Mouse (Mus musculus) B cell, adult 67 days (primary cell): ENCODE measurements around the gene Akr1b8. TPM values are rescaled to one million over a fixed set of nuclear protein-coding genes. Genes with fewer than 3 reads are reported as not detected.

Experiments used
- total RNA-seq, 2 experiments: library from RNA; stranded (reverse); gene quantifications; 4 replicates each; pipeline ENCODE4 v1.2.4; 2023

Akr1b8 gene
- total RNA-seq = not detected

GRCm38 (mm10) chr6:34353658-34354353, at the start of gene Akr1b8:
Gene Akr1b8 (plus strand): TSS chr6:34354119.

DNA sequence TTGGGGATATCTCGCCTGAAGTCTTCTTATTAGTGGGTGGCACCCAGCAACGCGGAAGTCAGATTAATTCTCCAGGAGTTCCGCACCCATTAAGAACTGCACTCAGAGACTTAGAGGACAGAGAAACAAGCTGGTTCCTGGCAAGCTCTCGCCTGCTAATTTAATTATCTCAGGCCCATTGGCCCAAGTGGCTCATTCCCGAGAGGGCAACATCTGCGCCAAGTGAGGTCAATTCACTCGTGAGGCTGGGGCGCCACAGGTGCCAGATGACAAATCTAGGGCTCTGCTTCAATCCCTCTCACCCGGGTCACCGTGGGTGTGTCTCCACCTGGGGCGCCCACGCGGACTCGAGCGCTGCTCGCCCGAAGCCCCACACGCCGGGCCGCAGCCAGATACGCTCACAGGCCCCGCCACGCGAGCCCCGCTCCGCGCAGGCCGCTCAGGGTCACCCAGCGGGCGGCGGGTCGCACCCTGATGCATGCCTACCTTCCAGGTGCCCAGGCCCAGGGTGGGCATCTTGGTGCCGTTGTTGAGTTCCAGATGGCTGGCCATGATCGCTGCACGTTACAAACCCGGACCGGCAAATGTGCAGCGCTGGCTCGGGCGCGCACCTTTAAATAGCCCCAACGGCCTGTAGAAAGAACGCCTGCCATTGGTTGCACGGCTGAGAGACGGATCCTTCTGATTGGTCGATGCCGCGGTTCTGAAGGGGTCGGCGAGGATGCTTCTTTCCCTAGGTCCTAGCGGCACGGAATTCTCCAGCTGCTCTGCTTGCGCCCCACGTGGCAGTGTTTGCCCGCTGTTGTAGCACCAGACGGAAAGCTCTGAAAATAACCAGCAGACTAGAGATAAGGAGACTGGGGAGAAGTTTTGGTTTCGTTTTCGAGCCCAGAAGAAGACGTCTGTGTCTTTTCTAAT, 36.8 kb upstream of the Akr1b8 start, which contains the start of gene Akr1b3:
Gene Akr1b3 (minus strand): TSS at position 625 of the 918 bp plus-strand sequence.

GRCm38 (mm10) chr6:34384110-34384661, 30.3 kb downstream of the Akr1b8 start, which contains the start of gene Akr1b10:
Gene Akr1b10 (plus strand): TSS chr6:34384218.

GRCm38 (mm10) chr6:34412023-34412422, 58.1 kb downstream of the Akr1b8 start, which contains the start of gene Akr1b7:
Gene Akr1b7 (plus strand): TSS chr6:34412334.

Other genes starting within 250 kb of the Akr1b8 start
- 10 to 100 TPM; 31.2 to 32.9 TPM for gene Slc35b4, start 177.0 kb upstream of the Akr1b8 start, total RNA-seq
- 10 to 100 TPM; 91.6 to 93.2 TPM for gene Akr1b3, start 36.6 kb upstream of the Akr1b8 start, total RNA-seq
- 10 to 100 TPM; 32.7 to 44.3 TPM for gene Akr1b10, start 30.1 kb downstream of the Akr1b8 start, total RNA-seq
- gene Akr1b7, start 58.2 kb downstream of the Akr1b8 start, total RNA-seq = 1 to 10 TPM in 1 of 2 experiments, not detected in 1; 1.3 TPM
- 10 to 100 TPM; 20.6 to 22.6 TPM for gene Bpgm, start 122.1 kb downstream of the Akr1b8 start, total RNA-seq
- gene Cald1, start 244.4 kb downstream of the Akr1b8 start, total RNA-seq = not detected